Mouse (Mus musculus): Measurements from ENCODE around the gene Cacna1h.

Gene Cacna1h

DNA sequence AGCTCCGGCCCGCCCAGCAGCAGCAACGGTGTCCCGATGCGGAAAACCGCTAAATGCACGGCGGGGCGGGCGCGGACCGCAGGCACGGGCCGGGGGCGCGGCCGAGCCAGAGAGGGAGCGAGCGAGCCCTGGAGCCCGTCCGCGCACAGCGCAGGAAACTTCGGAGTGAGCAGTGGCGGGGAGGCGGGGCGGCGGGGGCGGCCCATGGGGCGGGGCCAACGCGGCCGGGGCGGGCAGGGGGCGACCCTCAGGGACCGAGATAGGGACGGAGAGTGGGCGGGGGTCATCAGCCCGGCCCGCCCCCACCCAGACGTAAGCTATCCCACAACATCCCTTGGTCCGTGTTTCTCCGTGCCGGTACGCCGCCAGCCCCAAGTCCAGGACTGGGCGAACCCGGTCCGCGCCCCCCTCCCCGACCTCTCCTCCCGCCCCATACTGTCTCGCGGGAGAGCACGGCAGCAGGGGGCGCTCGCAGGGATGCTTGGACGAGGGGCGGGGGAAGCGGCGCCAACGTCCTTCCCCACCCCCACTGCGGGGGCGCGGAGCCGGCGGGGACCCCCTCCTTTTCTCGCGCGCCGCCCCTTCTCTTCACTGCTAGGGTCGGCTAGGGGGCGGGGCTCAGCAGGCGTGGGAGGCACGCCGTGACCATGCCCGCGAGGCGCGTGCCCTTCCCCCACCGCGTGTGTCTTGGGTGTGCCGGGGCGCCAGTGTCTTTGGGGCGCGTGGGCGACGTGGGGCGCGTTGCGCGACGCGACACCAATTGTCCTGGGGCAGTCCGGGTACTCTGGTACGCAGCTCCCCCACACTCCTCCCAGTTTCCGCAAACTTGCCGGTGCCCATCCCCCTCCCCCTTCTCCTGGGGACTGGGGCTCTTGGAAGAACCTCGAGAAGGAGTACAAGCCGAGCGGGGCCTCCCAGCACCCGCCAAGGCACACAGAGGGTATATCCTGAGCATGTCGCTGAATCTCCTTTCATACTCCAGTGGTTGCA, at the start of gene Cacna1h:
Gene Cacna1h (minus strand): TSS at position 167 of the 990 bp plus-strand sequence.
- no peak for DNase-seq (ENCODE audit: low read depth)

GRCm38 (mm10) chr17:25482092-25482491, 48.5 kb upstream of the Cacna1h start:
- no peak for DNase-seq (ENCODE audit: low read depth)

DNA sequence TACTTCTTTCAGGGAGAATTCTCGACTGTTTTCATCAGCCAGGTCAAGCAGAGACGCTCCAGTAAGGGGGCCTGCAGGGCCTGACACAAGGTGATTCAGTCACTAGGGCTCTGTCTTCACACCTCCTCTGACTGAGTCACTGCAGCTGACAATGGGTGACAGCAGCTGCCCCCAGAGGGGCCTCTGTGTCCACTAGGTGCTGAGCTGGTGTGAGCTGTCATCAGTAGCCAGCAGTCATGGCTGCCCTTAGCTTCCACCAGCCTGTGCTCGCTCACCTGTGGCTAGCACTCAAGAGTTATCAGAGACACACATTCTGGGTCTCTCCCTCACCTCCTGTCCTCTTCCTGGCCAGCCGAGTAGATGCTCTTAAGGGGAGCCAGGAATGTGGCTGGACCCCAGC, 47.2 kb upstream of the Cacna1h start:
- no peak for DNase-seq (ENCODE audit: low read depth)

GRCm38 (mm10) chr17:25480152-25480551, 46.6 kb upstream of the Cacna1h start:
- DNase-seq (ENCODE audit: low read depth) = no peak

GRCm38 (mm10) chr17:25475946-25476744, 42.6 kb upstream of the Cacna1h start:
- peak; percentile 62 for DNase-seq (ENCODE audit: low read depth)

DNA sequence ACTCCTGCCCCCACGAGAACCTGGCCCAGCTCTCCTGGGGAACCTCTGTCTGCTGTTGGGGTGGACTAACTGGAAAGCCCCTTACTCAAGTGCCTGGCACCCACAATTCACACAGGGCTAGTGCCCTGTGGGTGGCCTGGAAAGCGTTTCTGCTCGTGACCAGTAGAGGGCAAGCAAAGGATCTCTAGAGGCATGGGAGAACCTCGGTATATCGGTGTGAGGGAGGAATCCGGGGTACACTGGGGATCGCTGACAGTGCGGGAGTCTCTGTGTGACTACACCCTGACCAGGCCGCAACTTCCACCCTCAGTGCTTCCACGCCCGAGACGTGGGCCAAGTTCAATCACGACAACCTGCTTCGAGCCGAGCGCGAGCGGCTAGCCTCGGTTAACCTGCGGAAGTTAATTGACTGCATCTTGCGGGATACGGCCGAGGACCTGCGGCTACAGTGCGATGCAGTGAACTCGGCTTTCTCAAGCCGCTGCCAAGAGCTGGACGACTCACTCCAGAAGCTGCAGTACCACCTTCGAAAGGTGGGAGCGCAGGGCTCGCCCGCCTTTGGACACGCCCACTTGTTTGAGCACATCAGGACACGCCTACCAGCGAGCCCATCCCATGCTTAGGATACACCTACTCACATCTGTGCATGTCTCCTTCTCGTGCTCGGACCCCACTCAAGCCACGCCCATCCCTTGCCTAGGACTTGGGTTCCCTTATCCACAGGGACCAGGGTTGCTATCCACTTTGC, 40.9 kb upstream of the Cacna1h start:
- peak; percentile 12 for DNase-seq (ENCODE audit: low read depth)

- DNase-seq (ENCODE audit: low read depth) = no peak
Observed at GRCm38 (mm10) chr17:25472044-25472443, 38.5 kb upstream of the Cacna1h start.

DNA sequence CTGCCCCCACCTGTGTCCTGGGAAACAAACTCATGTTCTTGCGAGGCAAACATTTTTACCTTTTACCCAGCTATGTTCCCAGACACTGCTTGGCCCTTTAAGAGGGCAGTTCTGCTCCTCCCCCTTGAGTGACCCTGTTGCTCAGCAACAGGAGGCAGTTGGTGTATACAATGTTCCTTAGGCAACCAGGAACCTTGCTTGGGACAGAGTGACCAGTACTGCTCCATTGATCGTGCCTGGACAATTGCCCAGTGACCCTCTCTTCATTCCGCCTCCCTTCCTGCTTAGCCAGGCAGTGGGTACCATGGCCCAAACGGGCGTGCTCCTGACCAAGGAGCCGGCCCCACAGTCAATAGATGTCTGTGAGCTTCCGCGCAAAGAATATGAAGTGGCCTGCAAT, 37.8 kb upstream of the Cacna1h start:
- DNase-seq (ENCODE audit: low read depth) = no peak

- peak; percentile 48 for DNase-seq (ENCODE audit: low read depth)
Observed at GRCm38 (mm10) chr17:25469798-25470197, 36.2 kb upstream of the Cacna1h start.

DNA sequence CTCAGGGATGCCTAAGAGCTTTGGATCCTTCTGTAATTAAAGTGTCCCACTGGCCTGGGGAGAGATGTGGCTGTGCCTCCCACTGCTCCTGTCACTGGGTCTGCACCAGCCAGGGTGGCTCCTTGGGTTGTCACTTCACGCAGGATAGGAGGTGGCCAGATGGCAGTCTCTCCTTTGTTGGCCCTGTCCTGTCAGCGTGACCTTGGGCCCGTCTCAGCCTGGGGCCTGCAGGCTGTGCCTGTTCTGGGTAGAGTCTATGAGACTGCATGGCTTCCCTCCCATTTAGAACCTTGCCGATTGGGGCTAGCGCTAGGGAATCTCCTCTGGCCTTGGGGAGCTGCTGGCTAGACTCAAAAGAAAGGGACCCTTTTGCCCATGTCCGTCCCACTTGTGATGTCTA, 34.7 kb upstream of the Cacna1h start:
- no peak for DNase-seq (ENCODE audit: low read depth)

GRCm38 (mm10) chr17:25467781-25468180, 34.2 kb upstream of the Cacna1h start:
- no peak for DNase-seq (ENCODE audit: low read depth)

DNA sequence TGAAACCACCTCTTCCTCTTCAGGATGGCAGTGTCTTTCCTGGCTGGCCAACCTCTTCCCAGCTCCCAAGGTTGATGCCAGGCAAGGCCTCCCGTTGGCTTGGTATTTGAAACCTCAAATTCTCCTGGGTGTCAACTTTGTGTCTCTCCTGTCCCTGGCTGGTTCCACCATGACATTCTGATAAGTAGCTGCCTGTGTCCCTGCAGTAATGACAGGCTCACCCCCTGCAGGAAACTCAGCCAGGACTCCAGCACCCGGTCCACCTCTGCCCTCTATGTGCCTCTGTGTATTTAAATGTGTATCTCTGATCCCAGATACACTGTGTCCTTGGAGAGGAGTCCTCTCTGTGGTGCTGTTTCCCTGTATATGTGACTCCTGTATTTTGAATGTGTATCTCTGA, 32.7 kb upstream of the Cacna1h start:
- no peak for DNase-seq (ENCODE audit: low read depth)

- no peak for DNase-seq (ENCODE audit: low read depth)
Observed at GRCm38 (mm10) chr17:25464091-25464490, 30.5 kb upstream of the Cacna1h start.

DNA sequence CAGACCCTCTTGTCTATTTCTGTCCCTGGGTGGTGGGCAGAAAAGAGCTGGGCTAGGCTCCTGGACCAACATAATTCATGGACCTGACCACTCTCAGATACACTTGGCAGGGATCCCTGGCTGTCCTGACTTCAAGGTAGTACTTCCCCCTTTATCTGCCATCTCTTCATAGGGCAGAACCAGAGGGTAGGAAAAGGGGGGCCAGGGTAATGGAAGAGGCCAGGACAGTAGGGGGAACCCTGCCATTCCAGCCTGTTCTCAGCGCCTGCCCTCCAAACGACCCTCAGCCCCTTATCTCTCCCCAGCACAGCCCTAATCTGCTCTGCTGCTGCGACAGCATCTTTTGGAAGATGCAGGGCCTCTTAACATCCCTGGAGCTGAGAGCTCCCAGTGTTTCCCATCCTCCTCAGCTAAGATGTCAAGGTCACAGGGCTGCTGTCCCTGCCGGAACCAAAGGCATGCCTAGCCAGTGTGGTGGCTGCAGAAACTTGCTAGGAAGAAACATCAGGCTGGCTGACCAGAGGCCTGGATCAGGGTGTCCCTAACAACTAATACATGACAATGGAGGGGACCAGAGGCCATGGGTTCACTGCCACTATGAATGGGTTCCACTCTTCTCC, 29.9 kb upstream of the Cacna1h start:
- no peak for DNase-seq (ENCODE audit: low read depth)

- DNase-seq (ENCODE audit: low read depth) = no peak
Observed at GRCm38 (mm10) chr17:25462236-25462875, 28.8 kb upstream of the Cacna1h start.

- DNase-seq (ENCODE audit: low read depth) = no peak
Observed at GRCm38 (mm10) chr17:25456540-25456939, 23.0 kb upstream of the Cacna1h start.

- DNase-seq (ENCODE audit: low read depth) = no peak
Observed at GRCm38 (mm10) chr17:25454272-25454671, 20.7 kb upstream of the Cacna1h start, which contains the start of gene Tekt4. Gene Tekt4 (plus strand): TSS chr17:25454615.

- DNase-seq (ENCODE audit: low read depth) = no peak
Observed at GRCm38 (mm10) chr17:25452246-25452965, 18.8 kb upstream of the Cacna1h start.

DNA sequence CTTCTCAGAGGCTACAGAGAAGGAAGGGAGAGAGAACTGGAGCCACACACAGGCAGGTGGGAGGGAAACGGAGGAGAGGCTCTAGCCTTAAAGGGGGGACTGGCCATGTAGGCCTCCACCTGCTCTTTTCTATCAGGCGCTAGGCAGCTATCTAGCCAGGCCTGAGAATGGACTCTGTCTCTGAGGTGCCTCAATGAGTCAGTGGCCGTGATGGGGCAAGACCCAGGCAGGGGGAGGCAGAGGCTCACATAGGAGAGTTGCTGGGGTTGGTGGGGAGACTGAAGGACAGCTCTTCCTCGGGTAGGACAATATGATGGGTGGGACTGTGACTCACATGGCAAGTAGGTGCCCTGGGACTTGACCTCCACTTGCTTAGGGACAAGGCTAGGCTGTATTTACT, 16.7 kb upstream of the Cacna1h start:
- DNase-seq (ENCODE audit: low read depth) = no peak

DNA sequence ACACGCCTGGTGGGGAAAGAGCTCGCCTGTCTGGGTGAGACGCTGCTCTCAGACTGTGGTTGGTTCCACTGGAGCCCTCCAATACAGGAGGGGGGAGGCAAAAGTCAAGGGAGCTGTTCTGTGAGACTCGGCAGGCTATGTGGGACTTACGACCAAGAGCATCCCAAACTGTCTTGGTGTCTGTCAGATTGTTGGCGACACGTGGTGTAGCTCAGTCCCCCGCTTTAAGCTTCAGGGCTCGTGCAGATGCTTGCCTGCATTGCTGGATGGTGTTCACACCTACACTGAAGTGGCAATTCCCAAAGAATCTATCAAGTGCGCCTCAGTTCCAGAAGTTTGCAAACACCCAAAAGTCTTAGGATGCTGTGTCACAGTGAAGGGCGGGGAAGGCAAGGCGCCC, 14.3 kb upstream of the Cacna1h start:
- DNase-seq (ENCODE audit: low read depth) = no peak

All from 416B (cell line).